Mouse (Mus musculus): ENCODE data around the gene Pdha2. TPM values are rescaled to one million over a fixed set of nuclear protein-coding genes. Genes with fewer than 3 reads are reported as not detected.

Pdha2 gene
- not detected for total RNA-seq (2022)

DNA sequence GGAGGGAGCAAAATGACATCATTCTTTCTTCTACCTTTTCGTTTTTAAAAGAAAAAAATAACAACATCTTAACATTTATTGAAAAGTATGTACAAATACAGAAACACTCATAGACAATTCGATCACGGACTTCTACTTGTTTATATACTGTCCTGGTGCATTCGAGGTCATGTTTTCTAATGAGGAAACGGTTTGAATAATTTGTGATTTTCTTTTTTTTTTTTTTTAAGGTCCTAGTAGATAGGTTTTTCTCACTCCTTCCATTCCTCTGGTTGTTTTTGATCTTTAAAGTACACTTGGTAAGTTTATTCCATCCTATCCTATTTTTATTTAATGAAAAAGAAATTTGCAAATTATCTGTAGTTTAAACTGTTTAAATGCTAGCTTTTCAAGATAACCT is at the start of gene Pdha2:
Gene Pdha2 (minus strand): TSS at position 101 of the 400 bp plus-strand sequence.
- DNase-seq (ENCODE audit: low spot score): no peak

DNA sequence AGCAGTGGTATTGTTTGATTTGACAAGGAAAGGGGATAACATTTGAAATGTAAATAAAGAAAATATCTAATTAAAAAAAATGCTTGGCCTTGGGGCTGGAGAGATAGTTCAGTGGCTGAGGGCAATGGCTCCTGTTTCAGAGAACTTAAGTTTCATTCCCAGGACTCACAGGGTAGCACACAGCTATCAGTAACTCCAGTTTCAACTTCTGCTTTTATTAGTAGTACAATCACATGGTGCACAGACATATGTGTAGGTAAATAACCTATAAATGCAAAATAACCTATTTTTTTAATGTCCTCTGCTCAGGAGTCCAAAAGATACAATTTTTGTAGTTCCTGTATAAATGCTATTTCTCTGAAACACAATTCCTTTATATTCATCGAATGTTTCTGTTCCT is 48.4 kb upstream of the Pdha2 start:
- no peak for DNase-seq (ENCODE audit: low spot score)

DNA sequence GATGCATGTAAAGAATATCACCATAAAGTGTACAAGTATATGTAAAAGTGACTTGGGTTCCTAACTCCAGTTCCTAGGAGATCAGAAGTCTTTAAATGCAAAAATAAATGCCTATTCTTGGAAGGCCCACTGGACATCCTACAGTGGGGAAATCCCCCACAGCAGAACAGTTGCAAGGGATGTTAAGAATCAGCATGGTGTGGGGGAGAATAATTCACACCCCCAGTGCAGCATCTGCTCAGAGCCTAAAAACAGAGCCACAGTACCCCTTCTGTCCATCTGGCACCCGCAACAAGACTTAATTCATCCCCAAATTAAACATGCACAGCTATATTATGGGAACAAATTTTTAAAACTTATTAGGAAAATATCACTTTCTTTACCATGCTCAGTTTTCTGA is 39.3 kb upstream of the Pdha2 start:
- DNase-seq (ENCODE audit: low spot score): no peak

DNA sequence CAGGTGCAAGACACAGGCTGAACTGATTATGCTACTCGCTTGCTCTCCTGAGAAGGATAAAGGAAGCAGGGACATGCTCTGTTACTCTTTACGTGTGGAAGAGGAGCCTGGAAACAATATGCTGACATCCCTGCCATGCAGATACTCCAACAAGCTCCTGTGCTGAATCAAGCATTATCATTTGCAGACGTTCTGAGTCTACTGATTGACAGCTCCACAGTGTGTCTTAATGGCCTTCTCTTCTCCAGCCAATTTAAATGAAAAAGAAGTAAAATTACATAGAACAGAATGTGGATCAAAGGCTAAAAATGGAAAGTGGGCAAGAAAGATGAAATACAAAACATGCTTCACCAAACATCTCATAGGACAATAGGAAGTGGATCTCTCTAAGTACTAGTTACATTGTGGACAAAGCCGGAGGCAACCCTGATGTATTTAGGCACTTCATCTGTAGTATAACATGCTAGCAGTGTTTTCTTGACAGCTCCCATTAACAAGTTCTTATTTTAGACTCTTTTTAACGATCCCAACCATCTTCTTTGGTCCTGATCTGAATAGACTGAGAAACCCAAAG is 32.7 kb upstream of the Pdha2 start:
- DNase-seq (ENCODE audit: low spot score): no peak

DNA sequence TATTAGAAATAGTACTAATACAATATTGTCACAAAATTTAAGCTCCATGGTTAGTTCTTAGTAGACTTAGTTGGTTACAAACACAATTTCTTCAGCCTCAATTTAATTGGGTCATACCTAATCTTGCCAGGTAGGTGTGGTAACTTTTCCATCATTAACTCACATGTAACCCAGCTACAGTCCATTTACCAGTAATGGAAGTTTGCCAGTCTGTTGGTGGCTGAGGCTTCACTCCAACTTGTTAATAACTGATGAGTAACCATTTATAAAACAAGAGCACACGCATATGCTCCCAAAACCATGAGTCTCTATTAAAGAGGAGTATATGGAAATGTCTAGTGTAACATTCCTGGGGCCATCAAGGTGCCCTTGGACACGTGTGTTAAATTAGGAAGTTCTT is 25.9 kb upstream of the Pdha2 start:
- no peak for DNase-seq (ENCODE audit: low spot score)

DNA sequence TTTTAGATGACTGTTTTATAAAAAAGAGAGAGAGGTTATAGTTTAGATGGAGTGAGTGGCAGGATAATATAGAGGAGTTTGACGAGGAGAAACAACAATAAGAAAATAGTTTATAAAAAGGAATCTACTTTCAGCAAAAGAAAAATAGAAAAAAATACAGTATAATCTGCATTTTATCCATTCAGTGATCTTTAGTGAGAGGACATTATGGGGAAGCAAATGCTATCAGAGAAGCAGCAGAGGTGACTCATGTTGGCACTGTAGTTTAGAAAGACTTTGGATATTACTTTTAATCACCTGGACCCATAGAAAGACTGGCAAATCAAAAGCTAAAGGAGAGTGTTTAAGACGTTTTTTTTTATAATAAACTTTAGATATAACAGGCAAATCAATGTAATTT is 17.0 kb upstream of the Pdha2 start:
- no peak for DNase-seq (ENCODE audit: low spot score)

DNA sequence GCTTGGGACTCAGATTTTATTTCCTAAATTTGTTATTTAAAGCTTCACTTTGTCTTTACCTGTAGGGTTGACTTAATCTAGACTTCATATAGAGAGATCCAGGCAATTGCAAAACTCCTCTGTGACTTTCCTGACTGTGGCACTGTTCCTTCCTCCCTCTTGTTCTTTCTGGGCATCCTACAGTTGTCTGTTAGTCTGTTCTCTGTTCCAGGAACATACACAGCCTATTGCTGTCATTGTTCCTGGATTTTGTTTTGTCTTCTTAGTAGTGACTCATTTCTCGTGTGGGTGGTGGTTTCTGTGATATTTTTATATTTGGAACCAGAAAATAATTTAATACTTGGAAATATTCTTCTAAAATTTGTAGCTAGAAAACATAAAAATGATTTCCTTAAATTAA is 10.2 kb upstream of the Pdha2 start:
- DNase-seq (ENCODE audit: low spot score): no peak

DNA sequence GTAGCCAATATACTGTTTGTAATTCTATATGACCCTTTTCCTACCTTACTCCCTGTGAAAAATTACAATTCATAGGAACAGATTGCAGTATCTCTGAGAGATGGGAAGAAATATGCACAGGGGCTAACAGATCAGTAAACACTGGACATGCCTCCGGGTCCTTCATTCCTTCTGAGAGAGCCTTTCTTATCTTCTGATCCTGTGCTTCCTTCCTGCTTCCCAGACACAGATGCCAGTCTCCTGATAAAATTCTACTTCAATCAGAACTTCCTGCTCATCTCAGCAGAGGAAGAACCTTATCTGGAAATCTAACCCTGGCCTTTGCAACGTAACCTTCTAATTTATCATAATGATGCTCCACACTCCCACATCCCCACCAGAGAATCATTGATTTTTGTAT is 6.4 kb upstream of the Pdha2 start:
- DNase-seq (ENCODE audit: low spot score): no peak

DNA sequence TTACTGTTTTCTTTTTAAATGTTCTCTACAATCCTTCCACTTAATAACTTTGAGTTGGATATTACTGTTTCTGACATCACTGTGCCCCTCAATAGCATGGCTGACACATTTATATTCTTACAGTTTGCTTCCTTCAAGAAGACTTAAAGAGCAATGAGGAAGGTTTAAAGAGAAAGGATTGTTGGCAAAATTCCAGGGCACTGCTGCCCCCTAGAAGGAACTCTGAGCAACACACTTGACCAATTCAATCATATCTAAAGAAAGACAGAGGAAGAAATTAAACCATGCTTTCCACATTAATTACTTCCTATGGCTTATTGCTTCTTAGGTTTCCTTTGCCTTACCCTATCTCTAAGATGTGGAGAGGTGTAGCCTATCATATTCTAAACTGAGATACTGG is 4.8 kb upstream of the Pdha2 start:
- no peak for DNase-seq (ENCODE audit: low spot score)

DNA sequence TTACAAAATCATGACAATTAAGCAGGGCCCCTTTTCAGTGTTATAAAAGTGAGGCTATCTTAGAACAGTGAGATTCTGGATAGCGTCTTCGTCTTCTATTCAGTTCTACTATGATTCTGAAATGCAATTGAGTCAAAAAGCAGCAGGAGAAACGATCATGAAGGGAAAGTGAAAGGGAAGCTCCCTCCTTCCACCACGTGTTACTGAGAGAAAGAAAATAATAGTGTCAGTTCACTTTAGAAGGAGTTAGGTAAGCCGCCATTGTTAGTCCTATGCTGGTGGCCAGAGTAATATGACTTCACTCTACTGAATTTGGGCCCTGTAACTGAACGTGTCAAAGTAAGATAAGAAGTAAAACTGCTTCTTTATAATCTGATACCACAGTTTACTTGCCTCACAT is 4.1 kb upstream of the Pdha2 start:
- DNase-seq (ENCODE audit: low spot score): no peak

DNA sequence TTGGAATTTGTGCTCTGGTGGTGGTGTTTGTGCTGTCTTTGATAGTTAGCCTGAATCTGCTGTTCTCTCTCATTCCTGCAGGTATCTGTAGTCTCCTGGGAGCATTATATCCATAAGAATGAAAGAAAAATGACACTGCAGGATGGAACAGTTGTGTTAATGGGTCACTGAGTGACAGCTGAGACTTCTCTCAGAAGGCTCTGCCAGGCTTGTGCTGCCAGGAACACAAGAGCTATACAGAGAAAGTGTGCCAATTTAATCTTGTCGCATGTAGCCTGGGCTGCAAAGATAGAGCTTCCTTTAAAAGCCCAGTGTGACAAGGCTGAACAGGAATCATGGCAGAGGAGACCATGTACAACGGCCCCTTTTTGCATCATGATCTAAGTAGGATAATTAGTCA is 2.6 kb upstream of the Pdha2 start:
- no peak for DNase-seq (ENCODE audit: low spot score)

DNA sequence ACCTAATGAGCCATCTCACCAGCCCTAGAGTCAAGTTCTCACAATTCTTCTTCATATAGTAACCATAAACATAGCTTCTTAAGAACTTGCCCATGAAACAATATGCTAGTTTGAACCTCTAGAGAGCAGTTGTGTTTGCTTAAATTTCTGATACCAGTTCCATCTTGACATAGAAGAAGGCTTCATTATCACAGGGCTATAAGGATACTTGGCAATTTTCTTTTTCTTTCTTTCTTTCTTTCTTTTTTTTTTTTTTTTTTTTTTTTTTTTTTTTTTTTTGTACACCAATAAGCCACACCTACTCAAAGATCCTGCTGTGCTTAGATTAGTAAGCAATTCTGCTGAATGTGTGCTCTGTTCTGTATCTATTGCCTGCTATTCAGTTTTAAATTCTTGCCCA is 2.0 kb upstream of the Pdha2 start:
- DNase-seq (ENCODE audit: low spot score): no peak

DNA sequence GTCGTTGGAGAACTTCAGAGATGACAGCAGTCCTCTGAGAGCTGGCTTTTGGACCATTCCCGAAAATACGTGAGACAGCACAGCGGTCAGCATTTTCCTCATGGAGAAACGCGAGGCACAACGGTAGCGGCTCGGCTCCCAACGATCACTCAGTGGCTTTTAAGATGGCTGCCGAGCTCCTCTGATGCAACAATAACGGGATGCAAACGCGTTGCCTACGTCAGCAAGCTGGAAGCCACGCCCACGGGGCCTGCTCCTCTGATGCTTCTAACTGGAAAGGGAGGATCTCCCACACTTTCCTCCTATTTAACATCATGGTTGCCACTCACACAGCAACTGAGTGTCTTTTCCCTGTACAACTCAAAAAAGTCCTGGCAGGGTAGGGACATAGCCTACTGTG is 511 bp downstream of the Pdha2 start:
- DNase-seq (ENCODE audit: low spot score): no peak

DNA sequence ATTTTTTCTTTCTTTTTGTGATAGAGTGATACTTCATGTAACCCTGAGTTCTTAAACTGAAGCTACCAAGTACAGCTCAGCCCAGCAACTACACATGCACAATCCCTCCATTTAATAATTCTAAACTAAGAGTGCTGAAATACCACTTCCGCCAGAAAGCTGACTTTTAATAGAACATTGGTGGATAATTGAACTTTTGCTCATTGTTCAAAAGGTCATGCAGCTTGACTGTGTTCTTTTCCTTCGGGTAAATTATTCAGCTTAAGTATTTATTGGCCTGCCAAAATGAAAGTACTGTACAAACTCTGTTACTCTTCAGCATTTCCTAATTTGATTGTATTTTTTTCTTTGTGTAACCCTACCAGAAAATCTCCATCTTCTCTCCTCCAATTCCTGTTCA is 10.4 kb downstream of the Pdha2 start:
- DNase-seq (ENCODE audit: low spot score): no peak

DNA sequence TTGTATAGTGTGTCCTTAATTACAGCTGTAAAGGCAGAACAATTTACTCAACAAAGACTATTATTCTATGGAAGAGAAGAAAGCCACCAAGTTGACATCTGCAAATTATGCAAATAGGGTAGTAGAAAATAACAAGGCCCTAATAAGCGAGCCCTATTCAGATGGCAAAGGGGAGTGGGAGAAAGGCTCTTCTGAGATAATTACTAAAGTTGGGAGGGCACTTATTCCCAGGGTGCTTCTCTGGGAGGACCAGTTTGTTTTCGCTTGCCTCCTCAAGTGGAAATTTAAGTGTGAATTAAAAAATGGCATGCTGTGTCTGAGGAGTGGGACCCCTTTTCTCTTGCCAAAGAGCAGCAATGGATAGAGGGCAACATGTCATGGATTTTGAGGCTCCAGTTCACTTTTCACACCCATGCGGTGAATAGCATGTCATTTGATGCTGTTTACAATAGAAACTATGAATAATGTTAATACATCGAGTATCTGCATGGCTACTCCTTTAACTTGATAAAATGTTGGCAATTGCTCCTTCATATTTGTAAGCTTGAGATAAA is 14.8 kb downstream of the Pdha2 start:
- no peak for DNase-seq (ENCODE audit: low spot score)

DNA sequence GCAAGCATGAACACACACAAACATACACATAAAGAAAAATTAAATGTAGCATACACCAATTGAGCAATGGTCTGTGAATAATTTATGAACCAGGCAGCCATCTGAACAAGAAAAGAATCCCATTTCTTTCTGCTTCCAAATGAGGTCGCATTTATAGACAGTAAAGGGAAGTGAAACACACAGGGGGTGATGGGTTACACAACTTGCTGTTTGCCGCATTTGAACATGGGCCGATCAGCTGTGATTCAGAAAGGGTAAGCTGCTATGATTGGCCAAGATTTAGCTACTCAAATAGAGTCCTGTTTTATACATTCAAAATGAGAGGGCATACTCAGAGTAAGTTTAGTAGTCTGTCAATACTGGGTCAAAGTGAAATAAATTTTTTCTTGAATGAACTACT is 20.5 kb downstream of the Pdha2 start:
- DNase-seq (ENCODE audit: low spot score): no peak

DNA sequence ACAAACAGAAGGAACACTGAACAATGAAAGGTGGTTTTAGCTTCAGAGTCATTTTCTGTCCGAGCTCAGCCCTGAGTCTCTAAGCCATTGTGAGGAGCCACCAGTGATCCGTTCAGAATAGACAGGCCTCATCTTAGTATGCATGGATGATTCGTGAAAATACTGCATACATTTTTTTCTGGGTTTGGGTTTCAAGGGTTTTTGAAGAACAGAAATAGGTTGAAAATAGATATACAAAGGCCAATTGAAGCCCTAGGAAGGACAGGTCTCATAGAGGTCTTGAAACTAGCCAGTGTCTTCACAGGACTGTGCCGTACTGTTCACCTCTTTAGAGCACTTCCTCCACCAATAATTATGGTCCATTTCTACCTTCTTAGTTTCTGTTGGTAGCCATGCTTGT is 21.7 kb downstream of the Pdha2 start:
- DNase-seq (ENCODE audit: low spot score): no peak

DNA sequence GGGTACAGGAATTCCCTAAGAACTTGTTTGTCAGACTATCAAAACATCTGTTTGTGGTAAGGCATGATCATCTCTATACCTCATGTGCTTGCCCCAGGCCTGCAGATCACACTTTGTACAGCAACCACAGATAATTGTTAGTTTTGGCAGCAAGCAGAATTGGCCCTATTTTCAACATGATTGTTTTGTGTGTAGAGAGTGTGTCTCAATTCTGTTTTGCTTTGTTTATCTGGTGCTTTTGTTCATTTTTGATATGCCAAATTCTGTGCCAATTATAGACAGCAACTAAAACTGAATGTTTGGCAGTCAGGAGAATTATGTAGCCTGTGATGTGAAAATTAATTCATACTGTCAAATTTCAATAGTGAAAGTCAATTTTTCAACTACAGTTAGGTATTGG is 51.2 kb downstream of the Pdha2 start:
- no peak for DNase-seq (ENCODE audit: low spot score)

All from heart, adult 8-10 months (tissue).